Mouse (Mus musculus) left cerebral cortex, postnatal 4 days (tissue): Measurements from ENCODE around the gene Homer3. TPM values are rescaled to one million over a fixed set of nuclear protein-coding genes. Genes with fewer than 3 reads are reported as not detected.
A peak's percentile ranks its signal among the peaks of the same experiment; 100 is the strongest.

Experiments used
- DNase-seq: peaks from one replicate; pipeline ENCODE4 v3.0.0-alpha.2; 2022
- intact Hi-C: fragments of 180-260 bp; cut with DNase I; formaldehyde crosslinking; loops from one replicate; pipeline ENCODE4 v1.15.1; 2025
- total RNA-seq, 2 experiments: library from RNA; stranded (reverse); gene quantifications; 2 replicates each; pipeline ENCODE4 v1.2.3; 2021

Homer3 gene
- total RNA-seq, 2 experiments from 2014 or later = 20.0 to 22.3 TPM

DNA sequence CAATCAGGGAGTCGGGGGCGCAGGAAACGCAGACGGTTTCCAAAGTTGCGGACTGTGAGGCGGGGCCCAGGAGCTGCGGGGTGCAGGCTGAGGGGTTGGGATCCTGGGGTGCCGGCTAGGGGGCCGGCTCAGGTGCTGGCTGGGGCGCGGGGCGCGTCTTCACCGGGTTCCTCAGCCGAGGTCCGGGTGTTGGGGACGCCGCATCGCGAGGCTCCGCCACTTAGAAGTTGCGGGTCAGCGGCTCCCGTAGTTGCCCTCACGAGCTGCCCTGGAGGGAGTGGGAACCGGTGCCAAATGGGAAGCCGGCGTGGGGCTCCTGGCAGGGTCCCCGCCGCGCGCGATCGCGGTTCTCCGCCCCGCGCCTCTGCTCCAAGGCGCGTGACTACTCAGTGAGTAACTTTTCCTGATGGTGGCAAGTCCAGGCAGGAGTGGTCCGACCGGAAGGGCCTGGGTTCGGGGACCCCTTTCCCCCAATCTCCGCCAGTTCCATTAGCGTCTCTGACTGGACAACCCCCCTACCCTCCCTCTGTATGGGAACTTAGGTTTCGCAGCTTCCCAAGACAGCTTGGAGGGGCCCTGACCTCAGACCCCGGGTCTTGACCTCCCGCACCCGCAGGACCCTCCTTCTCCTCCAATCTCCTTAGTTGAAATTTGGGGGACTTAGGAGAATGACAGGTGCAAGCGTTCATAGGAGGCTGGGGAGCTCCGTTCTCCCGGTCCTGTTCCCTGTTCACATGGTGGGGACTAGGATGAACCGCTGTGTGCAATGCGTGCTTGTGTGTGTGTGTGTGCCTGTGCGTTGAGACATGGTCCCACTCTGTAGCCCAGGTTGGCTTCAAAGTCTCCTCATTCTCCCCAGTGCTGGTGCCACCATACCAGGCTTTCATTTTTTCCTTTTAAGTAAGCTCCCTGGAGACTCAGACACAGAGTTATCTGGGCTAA is 780 bp downstream of the Homer3 start:
- DNase-seq = peak; percentile 37

DNA sequence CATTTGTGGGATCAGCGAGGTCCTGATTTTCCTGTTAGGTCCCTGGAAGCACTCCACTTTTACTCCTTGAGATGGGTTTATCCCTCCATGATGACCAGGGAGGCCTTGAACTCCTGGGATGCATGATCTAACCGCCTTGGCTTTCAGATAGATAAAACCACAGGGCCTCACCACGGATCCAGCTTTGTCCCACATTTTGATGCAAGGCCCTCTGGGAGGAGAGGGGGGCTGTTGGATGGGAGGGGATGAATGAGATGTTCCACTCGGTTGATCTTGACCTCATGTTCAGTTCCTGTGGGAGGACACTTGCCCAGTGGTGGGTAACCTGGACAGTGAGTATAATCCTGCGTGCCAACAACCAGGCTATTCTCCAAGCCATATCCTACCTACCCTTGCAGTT is 1.8 kb downstream of the Homer3 start:
- intact Hi-C loops = no loop called here
- DNase-seq = no peak

More for the DNA sequence above, 780 bp downstream of the Homer3 start:
- intact Hi-C loops = no loop called here

DNA sequence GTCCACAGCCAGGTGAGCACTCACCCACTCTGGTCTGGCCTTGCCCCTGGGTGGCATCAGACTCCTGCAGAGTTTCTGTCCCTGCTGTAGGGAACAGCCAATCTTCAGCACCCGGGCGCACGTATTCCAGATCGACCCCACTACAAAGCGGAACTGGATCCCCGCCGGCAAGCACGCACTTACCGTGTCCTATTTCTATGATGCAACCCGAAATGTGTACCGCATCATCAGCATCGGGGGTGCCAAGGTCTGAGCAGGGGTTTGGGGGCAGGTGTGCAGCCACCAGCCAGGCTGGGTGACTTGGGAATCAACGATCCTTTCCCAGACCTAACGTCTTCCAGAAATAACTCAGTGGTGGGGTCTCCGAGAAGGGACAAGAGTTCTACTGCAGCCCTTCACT is 2.7 kb downstream of the Homer3 start:
- intact Hi-C loops = no loop called here
- DNase-seq = no peak

DNA sequence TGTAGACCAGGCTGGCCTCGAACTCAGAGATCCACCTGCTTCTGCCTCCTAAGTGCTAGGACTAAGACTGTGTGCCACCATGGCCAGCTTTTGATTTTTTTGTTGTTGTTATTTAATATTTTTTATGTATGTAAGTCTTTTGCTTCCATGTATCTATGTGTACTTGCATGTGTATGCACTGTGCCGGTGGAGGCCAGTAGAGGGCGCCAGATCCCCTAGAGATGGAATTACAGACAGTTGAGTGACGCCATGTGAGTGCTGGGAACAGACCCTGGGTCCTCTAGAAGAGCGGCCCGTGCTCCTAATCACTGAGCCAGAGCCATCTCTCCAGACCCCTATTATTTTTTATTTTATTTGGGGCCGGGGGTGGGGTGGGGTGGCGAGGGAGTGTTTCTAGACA is 4.1 kb downstream of the Homer3 start:
- no peak for DNase-seq
- intact Hi-C loops = no loop called here

DNA sequence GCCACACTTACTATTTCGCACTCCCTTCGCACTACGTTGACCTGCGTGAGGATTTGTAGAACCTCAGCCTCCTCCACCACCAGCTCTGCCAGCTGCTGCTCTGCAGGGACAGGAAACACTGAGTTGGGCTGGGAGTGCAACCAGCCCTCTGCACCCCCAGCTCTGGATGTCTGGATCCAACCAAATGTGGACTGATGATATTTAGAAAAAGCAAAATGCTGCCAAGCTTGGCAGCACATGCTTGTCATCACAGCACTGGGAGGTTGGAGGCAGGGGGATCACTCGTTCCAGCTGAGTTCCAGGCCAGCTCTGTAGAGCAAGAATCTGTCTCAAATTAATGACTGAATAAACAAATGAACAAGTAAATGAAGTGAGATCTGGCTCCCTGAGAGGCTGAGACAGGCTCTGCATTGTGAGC is 11.4 kb downstream of the Homer3 start:
- DNase-seq = no peak
- intact Hi-C loops = no loop called here

DNA sequence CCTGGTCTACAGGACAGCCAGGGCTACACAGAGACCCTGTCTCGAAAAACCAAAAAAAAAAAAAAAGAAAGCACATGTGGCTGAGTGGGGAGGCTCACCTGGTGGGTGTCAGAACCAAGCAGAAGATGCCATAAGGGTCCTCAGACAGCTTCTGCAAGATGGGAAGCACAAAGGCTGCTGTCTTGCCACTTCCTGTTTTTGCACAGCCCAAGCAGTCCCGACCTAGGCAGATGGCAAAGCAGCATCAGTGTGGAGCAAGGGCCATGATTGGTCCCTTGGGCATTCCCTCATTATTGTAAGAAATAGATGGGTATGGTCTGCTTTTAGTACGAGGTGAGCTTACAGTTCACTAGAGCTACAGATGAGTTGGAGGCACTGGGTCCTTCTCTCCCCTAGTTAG is 18.3 kb downstream of the Homer3 start:
- intact Hi-C loops = no loop called here
- no peak for DNase-seq

DNA sequence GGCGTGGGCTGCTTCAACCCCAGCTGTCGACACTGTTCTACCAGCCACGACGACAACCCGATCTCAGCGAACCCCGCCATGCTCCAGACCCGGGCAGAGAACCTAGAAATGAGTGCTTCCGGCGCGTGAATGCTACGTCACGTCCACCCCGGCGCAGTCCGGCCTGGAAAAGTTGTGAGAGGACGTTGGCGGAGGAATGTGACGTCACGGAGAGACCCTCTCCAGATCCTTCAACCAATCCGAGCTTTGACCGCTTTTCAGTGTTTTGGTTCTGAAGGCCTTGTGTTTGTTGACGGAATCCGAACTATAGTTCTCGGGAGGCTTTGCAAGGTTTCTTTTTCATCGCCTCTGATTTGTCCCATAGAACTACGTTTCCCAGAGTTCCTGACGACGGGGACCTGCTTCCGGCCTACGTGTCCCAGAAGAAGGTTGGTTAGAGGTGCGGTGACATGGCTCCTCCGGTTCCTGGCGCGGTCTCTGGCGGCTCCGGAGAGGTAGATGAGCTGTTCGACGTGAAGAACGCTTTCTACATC is 19.8 kb downstream of the Homer3 start, which contains the start of the genes Ddx49 and Cope:
TSS of gene Ddx49 (minus strand) at position 132 of the 533 bp plus-strand sequence.
TSS of gene Cope (plus strand) at position 161 of the 533 bp plus-strand sequence.
- intact Hi-C loops = no loop called here
- DNase-seq = peak; percentile 92

DNA sequence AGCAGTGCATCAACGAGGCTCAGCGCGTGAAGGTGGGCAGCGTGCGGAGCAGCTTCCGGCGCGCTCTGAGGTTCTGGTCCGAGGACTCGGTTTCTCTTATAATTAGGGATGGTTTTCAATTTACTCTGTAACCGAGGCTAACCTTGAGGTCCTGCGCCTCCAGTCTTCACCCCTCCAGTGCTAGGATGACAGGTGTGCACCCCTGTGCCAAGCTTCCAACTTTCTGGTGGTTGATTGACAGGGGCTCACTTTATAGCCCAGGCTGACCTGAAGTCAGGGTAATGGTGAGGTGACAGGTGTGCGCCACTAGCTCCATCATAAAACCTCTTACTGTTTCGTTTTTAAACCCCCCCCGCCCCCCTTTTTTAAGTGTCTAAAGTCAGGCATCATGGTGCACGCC is 20.3 kb downstream of the Homer3 start:
- intact Hi-C loops = no loop called here
- DNase-seq = no peak

DNA sequence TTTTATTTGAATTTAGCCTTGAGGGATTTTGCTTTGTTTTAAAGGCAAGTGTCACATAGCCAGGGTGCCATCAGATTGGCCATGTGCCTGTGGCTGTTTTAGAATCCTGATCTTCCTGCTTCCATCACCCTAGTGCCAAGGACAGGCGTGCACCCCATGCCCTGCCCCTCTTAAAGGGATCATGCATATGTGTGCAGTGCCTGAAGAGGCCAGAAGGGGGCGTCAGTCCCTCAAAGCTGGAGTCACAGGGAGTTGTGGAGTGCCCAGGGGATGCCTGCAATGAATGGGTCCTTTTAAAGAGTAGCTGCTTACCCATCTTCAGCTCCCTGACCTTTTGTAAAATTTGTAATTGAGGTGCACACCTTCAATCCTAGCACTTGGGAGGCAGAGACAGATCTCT is 26.7 kb downstream of the Homer3 start:
- peak; percentile 51 for DNase-seq
- intact Hi-C loops = no loop called here

DNA sequence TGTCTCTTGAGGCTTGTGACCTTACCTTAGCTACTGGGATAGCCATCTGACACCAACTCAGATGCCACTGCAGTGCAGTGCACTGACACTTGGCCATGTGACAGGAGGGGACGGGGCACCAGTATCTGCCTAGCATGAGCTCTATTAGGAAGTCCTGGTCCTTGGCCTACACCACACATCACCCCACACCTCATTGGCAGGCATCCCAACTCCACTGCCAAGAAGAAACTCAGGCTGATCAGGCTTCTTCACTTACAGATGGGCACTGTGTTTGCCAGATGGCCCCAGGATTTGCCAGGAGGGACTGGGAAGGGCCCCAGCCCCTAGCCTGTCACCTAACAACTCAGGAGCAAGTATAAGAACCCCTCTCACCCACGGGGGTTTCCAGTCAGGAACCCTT is 30.8 kb downstream of the Homer3 start:
- DNase-seq = peak; percentile 78
- intact Hi-C loops = no loop called here

DNA sequence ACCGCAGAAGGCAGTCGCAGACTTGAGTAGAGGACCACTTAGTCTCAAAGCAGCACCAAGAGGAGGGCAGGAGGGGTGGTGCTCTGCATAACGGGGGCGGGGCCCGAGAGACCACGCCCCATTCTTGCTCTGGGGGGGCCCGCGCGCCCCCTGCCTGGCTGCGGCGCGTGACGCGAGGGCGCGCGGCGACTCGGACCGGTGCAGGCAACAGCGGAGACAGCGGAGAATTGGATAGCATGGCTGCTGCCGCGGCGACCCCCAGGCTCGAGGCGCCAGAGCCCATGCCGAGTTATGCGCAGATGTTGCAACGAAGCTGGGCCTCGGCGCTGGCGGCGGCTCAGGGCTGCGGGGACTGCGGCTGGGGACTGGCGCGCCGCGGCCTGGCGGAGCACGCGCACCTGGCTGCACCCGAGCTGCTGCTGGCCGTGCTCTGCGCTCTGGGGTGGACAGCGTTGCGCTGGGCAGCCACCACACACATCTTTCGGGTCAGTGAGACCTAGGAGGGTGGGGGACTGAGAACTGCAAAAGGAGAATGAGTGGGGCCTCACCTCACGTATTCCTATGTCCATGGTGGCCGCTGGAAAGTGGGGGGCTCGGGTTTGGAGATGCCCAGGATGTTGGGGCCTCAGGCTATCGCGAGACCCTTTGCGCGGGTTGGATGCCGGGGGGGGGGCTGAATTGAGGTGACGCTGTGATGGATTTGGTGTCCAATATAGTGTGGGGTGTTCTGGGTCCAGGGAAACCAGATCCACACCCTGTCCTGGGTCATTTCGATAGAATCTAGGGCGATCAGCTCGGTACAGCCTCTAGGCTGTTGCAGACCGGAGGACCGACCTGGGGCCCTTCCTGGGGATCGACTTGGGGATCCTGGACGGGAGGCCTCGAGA is 33.2 kb downstream of the Homer3 start, which contains the start of gene Cers1:
TSS of gene Cers1 (plus strand) at position 152 of the 887 bp plus-strand sequence.
- intact Hi-C loops = no loop called here
- DNase-seq = peak; percentile 75

DNA sequence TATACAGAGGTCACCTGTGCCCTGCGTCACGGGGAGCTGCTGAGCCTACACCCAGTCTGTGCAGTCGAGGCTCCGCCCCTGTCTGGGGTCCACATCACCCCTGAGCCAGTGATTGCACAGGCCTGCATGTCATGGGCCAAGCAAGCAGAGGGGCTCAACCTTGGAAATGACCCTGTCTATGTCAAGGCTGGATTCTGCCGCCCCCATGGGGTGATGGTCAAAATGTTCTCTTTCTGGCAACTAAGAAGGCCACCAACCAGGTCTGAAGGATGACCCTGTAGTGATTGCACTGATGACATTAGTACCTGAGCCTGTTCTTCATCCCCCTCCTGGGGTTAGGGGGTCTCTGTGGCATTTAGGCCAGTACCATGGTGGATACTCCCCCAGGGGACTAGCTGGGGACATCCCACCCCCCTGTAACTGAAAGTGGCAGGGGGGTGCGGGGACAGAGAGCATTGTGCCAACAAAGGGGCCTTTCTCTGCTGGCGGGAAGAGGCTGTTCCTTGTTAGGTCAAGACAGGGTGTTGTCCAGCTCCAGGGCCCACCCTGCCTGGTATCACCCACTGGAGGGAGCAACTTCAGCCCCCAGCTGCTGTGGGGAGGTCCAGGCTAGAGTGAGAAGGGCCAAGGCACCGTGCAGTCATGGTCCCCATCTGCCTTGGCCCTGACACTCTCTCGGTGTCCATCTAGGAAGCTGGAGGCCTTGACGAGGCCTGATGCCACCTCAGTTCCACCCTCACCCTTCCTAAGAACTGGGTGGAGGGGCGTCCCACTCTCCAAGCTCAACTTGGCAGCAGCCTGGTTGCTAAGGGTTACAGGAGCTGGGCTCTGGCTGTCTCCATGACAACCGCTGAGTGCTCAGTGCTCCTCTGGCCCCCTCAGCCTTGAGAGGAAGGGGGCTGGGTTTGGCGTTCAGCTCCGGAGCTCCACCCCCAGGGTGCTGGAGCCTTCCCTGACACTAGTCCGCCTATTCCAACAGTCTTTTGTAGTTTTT is 34.2 kb downstream of the Homer3 start:
- intact Hi-C loops = no loop called here
- DNase-seq = peak; percentile 94

DNA sequence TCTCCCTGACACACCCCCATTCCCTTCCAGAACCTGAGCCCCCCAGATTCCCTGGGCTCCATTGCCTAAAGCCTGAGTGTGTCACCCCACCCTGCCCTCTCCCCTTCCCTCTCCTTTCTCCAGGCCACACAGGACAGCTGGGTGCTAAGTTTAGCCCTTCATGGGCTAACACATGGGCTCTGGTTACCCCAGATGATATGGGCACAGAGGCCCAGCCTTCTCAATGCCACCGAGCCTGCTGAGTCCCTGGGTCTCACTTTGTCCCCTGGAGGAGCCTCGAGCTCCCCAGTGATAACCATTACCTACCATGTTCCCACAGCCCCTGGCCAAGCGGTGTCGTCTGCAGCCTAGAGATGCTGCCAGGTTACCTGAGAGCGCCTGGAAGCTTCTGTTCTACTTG is 35.2 kb downstream of the Homer3 start:
- intact Hi-C loops = no loop called here
- DNase-seq = no peak

DNA sequence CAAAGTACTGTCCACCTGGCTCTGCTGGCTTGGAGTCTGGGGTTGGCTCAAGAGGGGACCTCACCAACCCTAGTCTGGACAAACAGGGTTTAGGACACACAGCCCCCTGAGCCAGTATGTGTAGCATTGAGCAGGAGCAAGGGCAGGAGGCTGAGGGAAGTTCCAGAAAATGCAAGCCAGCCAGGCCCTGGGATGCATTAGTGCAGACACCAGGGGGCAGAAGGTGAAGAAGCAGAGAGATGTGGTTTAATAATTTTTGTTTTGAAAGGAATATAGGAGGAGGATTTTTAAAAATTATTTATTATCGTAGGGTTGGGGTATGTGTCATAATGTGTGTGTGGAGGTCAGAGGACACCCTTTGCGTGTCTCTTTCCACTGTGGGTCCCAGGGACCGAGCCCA is 41.1 kb downstream of the Homer3 start:
- no peak for DNase-seq
- intact Hi-C loops = no loop called here

DNA sequence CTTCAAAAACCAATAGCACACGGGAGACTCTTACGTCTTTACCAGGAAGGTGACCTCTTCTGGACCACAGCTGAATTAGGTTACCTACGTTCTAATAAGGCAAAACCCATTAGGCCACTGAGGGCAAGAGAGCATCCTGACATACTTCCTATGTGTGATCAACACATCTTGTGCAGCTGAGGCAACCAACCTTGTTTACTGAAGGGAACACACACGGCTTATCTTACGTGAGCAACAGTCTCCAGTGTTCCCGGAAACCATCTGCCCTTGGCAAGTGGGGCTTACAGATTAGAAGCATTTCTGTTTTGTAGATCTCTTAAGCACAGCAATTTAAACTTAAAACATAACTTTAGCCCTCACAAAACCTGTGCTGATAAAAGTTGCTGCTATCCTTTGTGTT is 44.9 kb downstream of the Homer3 start:
- intact Hi-C loops = no loop called here
- no peak for DNase-seq

DNA sequence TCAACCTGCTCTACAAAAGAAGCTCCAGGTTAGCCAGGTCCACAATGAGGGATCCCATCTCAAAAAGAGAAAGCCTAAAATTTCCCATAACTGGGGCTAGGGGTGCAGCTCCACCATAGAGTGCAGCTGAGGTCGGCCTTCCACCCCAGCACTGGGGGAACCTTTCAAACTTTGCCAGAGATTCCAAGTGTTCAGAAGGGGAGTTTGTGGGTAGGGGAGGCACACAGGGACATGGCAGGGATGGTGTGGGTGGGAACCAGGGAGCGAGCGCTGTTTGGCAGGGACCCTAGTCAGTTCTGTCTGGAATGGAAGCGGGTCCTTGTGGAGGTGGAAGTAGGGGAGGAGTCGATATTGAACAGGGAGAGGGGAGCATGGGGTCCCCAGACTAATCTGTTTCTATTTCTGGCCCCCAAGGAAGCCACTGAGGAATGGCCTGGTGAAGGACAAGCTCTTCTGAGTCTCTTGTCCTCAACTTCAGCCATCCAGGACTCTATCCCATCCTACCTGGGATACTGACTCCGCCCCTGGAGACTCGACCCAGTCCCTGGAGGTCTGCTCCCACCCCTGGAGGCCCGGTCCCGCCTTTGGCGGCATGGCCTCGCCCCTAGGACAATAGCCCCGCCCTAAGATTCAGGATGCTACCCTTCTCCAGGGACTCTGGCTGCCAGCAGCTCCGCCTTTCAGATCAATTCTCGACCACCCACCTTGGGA is 46.7 kb downstream of the Homer3 start, which contains the start of gene Gdf1:
TSS of gene Gdf1 (plus strand) at position 694 of the 711 bp plus-strand sequence.
- intact Hi-C loops = no loop called here
- no peak for DNase-seq

DNA sequence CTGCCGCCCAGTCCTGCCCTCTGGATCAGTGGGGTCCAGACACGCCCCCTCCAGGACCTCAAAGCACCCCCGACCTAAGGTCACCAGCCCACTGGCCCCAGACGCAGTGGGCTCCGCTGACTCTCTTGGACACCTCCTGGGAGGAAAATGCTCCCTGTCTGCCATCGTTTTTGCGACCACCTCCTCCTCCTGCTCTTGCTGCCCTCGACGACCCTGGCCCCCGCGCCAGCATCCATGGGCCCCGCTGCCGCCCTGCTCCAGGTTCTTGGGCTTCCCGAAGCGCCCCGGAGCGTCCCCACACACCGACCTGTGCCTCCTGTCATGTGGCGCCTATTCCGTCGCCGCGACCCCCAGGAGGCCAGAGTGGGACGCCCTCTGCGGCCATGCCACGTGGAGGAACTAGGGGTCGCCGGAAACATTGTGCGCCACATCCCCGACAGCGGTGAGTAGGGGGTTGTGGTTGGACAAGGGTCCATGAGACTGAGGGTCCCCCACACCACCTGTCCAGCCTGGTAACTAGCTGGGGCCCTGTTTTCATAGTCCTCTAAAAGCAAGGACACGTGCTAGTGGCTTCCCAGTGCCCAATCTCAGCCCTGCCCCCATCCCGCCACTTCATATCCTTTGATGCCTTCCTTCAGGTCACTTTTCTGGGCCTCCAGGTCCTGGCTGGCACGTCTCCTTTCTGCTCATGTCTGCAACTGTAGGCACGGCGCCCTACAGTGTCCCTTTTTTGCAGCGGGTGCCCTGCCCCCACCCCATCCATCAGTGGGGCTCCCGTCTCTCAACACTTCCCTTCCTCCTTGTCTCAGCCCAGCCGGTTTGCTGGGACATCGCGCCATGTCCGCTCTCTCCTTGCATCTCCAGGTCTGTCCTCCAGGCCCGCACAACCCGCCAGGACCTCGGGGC is 47.5 kb downstream of the Homer3 start:
- no peak for DNase-seq
- intact Hi-C loops = loop anchor here (5.0 kb wide), 1 partner anchor 172 kb away; no protein-coding TSS in a partner anchor
